Mouse (Mus musculus) cerebellum, adult 9-11 months (tissue): ENCODE measurements around the gene Hivep2.
A peak's percentile ranks its signal among the peaks of the same experiment; 100 is the strongest.

ENCODE experiments used
- DNase-seq: peaks from one replicate; pipeline ENCODE4 v3.0.0; 2022

The Hivep2 gene

GRCm38 (mm10) chr10:14027751-14028150, 61.9 kb downstream of the Hivep2 start:
- no peak for DNase-seq

- DNase-seq: peak; percentile 57
These were observed 63.1 kb downstream of the Hivep2 start for GRCm38 (mm10) chr10:14028956-14029355.

- DNase-seq: no peak
These were observed 64.7 kb downstream of the Hivep2 start for GRCm38 (mm10) chr10:14030458-14031035.

GRCm38 (mm10) chr10:14032532-14032931, 66.7 kb downstream of the Hivep2 start:
- no peak for DNase-seq

- DNase-seq: no peak
These were observed 68.2 kb downstream of the Hivep2 start for GRCm38 (mm10) chr10:14034046-14034445.

GRCm38 (mm10) chr10:14034790-14035189, 68.9 kb downstream of the Hivep2 start:
- DNase-seq: no peak

- DNase-seq: no peak
These were observed 69.7 kb downstream of the Hivep2 start for GRCm38 (mm10) chr10:14035607-14036006.

- no peak for DNase-seq
These were observed 70.6 kb downstream of the Hivep2 start for GRCm38 (mm10) chr10:14036472-14036871.

GRCm38 (mm10) chr10:14037977-14038489, 72.2 kb downstream of the Hivep2 start:
- DNase-seq: no peak

- DNase-seq: no peak
These were observed 75.0 kb downstream of the Hivep2 start for GRCm38 (mm10) chr10:14040716-14041470.

GRCm38 (mm10) chr10:14041606-14042005, 75.7 kb downstream of the Hivep2 start:
- no peak for DNase-seq

GRCm38 (mm10) chr10:14042539-14043348, 76.9 kb downstream of the Hivep2 start:
- DNase-seq: no peak

- DNase-seq: no peak
These were observed 77.5 kb downstream of the Hivep2 start for GRCm38 (mm10) chr10:14043349-14043710.

GRCm38 (mm10) chr10:14044046-14044782, 78.3 kb downstream of the Hivep2 start:
- DNase-seq: no peak

GRCm38 (mm10) chr10:14044783-14045392, 79.0 kb downstream of the Hivep2 start:
- no peak for DNase-seq

GRCm38 (mm10) chr10:14045745-14046144, 79.9 kb downstream of the Hivep2 start:
- DNase-seq: no peak

- no peak for DNase-seq
These were observed 80.3 kb downstream of the Hivep2 start for GRCm38 (mm10) chr10:14046171-14046651.

GRCm38 (mm10) chr10:14046935-14047334, 81.1 kb downstream of the Hivep2 start:
- DNase-seq: no peak

GRCm38 (mm10) chr10:14047661-14048060, 81.8 kb downstream of the Hivep2 start:
- DNase-seq: no peak

GRCm38 (mm10) chr10:14048322-14048915, 82.5 kb downstream of the Hivep2 start:
- DNase-seq: no peak

- peak; percentile 72 for DNase-seq
These were observed 83.1 kb downstream of the Hivep2 start for GRCm38 (mm10) chr10:14048916-14049445.

- DNase-seq: no peak
These were observed 83.8 kb downstream of the Hivep2 start for GRCm38 (mm10) chr10:14049686-14050085.
